Mouse (Mus musculus) limb, embryonic 12.5 days (tissue): ENCODE results near the gene Six1. TPM values are rescaled to one million over a fixed set of nuclear protein-coding genes. Genes with fewer than 3 reads are reported as not detected.
"Not testable (repeated sequence)": the region's sequence is repeated elsewhere in the genome, so short reads cannot be mapped to it uniquely, and the experiment has no call there.

Source experiments
- ATAC-seq: fragments of 200-750 bp; cut with Nextera tagmentation; 2 replicates; pipeline ENCODE4 v1.8.0; 2017; ENCODE audit warnings: low read depth, moderate TSS enrichment; ENCODE audit not compliant: insufficient number of reproducible peaks, insufficient read depth, low FRiP score, low TSS enrichment
- H3K27ac ChIP-seq: fragments of 300-500 bp; sonication (generic); 2 replicates; pipeline ENCODE4 v1.5.1; 2016; ENCODE audit warnings: mild to moderate bottlenecking, moderate library complexity
- H3K27me3 ChIP-seq: fragments of 300-500 bp; sonication (generic); 2 replicates; pipeline ENCODE4 v1.6.1; 2016; ENCODE audit warnings: mild to moderate bottlenecking, moderate library complexity
- H3K36me3 ChIP-seq: fragments of 300-500 bp; sonication (generic); 2 replicates; pipeline ENCODE4 v1.6.1; 2016; ENCODE audit warnings: mild to moderate bottlenecking, moderate library complexity
- H3K4me1 ChIP-seq: fragments of 300-500 bp; sonication (generic); replicated peaks from 2 replicates; pipeline ENCODE4 v1.6.1; 2016
- H3K4me2 ChIP-seq: fragments of 300-500 bp; sonication (generic); 2 replicates; pipeline ENCODE4 v1.6.1; 2016; ENCODE audit warnings: mild to moderate bottlenecking, moderate library complexity
- H3K4me3 ChIP-seq: fragments of 300-500 bp; sonication (generic); replicated peaks from 2 replicates; pipeline ENCODE4 v1.5.1; 2016; ENCODE audit warnings: mild to moderate bottlenecking
- H3K9ac ChIP-seq: fragments of 300-500 bp; sonication (generic); replicated peaks from 2 replicates; pipeline ENCODE4 v1.6.1; 2016; ENCODE audit warnings: mild to moderate bottlenecking, moderate library complexity
- H3K9me3 ChIP-seq: fragments of 300-500 bp; sonication (generic); 2 replicates; pipeline ENCODE4 v1.6.1; 2016; ENCODE audit warnings: mild to moderate bottlenecking, moderate library complexity
- WGBS: fragments of 180-500 bp; shearing (Covaris S2); methylation state at CpG from one replicate; pipeline ENCODE4 v1.1.7; 2016; 5-methylcytosine and 5-hydroxymethylcytosine counted together
- polyA plus RNA-seq: library from polyadenylated mRNA; unstranded; fragments of >200 nt; fragmentation: Nextera tagmentation; extraction: Ambion mirVana; gene quantifications from 2 replicates; pipeline ENCODE4 v1.2.1, GENCODE M21; 2016

Six1 gene
- 60.3 and 72.1 TPM in 2 replicates for polyA plus RNA-seq

DNA sequence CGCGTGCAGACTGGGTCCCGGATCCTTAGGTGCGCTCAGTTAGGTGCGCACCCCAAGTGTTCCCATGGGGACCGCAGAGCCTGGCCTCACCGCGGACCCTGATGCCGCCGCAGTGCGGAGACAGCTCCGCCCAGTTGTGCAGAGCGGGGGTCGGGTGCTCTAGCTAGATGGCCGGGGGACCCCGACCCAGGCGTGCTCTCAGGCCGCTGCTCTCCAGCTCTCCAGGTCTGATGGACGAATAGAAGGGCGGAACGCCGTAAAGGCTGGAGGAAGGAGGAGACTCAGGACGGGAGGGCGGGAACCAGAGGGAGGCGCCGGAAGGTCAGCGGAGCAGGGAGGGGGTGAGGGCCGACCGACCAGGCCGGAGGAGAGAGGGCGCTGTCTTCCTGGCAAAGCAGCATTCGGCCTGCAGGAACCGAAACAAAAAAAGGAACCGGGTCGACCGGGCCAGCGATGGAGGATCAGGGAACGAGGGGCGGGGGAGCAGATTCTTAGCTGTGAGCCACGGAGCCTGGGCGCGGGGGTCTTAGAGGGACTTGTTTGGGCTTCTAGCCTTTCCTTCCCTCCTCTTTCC, at the start of gene Six1:
TSS of gene Six1 (minus strand) at position 220 of the 574 bp plus-strand sequence.
- Histone ChIP-seq H3K4me2 (peak within 1 kb of the TSS; percentile 71), H3K27ac (peak within 1 kb of the TSS; percentile 84), H3K27me3 (peaks cover 46% of the 10 kb centered on the region), H3K9me3 (no peaks in the 10 kb centered on the region), H3K36me3 (no peaks in the 10 kb centered on the region), H3K9ac (peak within 1 kb of the TSS; percentile 58), H3K4me3 (peak within 1 kb of the TSS; percentile 50), H3K4me1 (peaks cover 53% of the 10 kb centered on the region)
- under 1% methylated on average over 42 of the region's 42 CpGs for WGBS
- ATAC-seq, result peak; percentile 73

DNA sequence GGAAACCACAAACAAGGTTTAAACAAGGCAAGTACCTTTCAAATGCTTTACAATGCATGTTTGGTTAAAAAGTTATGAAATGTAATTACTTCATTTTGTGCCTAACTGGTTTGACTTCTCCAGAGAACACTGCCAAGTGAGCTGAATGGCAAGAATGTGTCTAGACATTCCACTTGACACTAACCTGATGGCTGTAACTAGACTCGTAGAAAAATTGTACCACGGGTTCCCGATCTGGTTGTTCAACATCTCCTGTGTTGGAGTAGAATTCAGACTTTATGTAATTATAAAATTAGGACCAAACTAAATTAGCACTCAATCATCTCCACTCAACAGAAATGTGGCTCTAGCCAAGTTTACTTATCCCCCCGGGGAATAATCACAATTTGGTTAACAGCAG, 44.9 kb upstream of the Six1 start:
- no peak overlapping the region for H3K9ac ChIP-seq
- peaks cover 40% of the 10 kb centered on the region for H3K36me3 ChIP-seq
- no peak overlapping the region for H3K4me3 ChIP-seq
- H3K9me3 ChIP-seq, result peaks cover 6% of the 10 kb centered on the region; the same call in 1 of the 2 replicates
- H3K27me3 ChIP-seq, result no peaks in the 10 kb centered on the region
- no peak for ATAC-seq
- WGBS, result 82% methylated on average over 4 of the region's 4 CpGs
- no peak overlapping the region for H3K27ac ChIP-seq
- no peaks in the 10 kb centered on the region for H3K4me1 ChIP-seq
- H3K4me2 ChIP-seq, result no peak overlapping the region

DNA sequence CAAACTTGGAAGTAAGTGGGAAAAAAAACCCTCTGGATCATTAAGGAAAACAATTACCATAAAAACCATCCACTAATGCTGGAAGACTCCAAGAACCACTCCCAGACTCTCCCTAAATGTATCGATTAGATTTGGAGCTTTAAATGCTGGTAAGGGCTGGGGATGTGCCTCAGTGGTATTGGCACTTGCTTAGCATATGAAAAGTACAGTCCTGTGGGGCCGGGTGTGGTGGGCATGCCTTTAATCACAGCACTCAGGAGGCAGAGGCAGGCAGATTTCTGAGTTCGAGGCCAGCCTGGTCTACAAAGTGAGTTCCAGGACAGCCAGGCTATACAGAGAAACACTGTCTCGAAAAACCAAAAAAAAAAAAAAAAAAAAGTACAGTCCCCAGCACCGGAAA, 42.5 kb upstream of the Six1 start:
- not testable (repeated sequence) for H3K4me1 ChIP-seq, H3K27me3 ChIP-seq, H3K9me3 ChIP-seq, H3K4me3 ChIP-seq, ATAC-seq, H3K9ac ChIP-seq, H3K27ac ChIP-seq, H3K4me2 ChIP-seq
- peaks cover 18% of the 10 kb centered on the region for H3K36me3 ChIP-seq
- 88% methylated on average over 5 of the region's 5 CpGs for WGBS

DNA sequence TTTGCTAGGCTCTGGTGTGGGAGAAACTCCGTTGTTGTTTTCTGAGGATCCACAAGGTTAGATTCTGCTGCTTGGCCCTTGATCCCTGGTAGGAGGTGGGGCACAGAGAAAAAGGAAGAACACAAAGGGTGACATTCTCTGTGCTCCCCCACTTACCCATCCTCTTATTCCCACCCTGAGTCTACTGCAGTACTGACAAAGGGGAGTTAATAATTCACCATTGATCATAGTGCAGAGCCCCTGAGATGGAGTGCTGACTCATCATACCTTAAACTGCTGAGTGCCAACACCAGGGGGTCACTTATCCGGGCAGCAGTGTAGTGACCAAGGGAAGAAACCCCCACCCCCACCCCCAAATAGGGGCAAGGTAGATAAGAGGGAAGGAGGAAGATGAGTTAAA, 40.9 kb upstream of the Six1 start:
- H3K36me3 ChIP-seq, result 0 out of 2 replicates have a peak, but pooled peaks cover 5% of the 10 kb centered on the region
- WGBS, result 58% methylated on average over 2 of the region's 2 CpGs

DNA sequence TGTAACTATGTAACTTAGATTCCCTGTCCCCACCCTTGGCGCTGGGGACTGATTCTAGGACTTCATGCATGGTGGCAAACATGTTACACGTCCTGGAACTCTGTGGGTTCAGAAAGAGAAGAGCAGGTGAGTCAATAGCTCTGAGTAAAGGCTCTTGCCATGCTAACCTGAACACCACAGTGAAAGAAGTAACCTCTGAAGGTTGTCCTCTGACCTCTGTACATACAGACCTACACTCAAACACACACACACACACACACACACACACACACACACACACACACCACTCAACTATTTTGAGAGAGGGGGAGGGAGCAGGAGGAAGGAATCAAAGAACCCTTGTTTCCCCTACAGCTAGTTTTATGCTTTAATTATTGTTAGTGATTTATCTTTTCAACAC, 40.5 kb upstream of the Six1 start:
- Histone ChIP-seq H3K36me3 (0 out of 2 replicates have a peak, but pooled peaks cover 5% of the 10 kb centered on the region), H3K4me3 (no peak overlapping the region), H3K27ac (no peak overlapping the region), H3K9me3 (no peaks in the 10 kb centered on the region), H3K9ac (no peak overlapping the region), H3K4me1 (no peaks in the 10 kb centered on the region), H3K4me2 (no peak overlapping the region), H3K27me3 (no peaks in the 10 kb centered on the region)
- ATAC-seq, result no peak
- 82% methylated on average over 2 of the region's 2 CpGs for WGBS

More for the DNA sequence above, 40.9 kb upstream of the Six1 start:
- Histone ChIP-seq H3K9me3 (no peaks in the 10 kb centered on the region), H3K4me3 (no peak overlapping the region), H3K4me2 (no peak overlapping the region), H3K27ac (no peak overlapping the region), H3K4me1 (no peaks in the 10 kb centered on the region), H3K27me3 (no peaks in the 10 kb centered on the region), H3K9ac (no peak overlapping the region)
- ATAC-seq, result no peak

DNA sequence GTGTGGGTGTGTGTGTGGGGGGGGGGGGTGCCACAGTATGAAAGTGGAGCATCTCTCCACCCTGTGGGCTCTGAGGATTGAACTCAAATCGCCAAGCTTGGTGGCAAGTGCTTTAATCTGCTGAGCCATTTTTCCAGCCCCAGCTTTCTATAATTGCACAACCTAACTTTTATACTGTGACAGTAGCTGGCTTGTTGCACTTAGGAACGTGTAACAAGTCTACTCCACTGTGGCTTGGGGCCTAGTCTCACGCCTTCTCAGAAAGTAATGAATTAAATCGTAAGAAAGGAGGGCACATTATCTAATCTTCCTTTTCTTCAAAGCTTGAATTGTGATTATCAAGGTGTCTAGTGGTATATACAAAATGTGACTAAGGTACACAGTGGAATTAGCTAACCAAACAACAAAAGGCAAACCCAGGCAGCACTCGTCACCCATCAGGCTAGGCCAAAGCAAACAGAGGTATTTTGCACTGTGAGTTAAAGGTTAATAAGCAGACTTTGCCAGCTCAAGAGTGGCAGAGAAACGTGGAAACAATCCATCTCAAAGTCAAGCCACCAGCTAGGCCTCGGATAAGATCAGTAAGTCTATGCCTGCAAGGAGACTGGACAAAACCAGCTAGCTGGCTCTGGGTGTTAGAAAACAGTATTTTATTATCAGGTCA, 37.1 kb upstream of the Six1 start:
- no peaks in the 10 kb centered on the region; the same call in 1 of the 2 replicates for H3K4me1 ChIP-seq
- no peaks in the 10 kb centered on the region for H3K27me3 ChIP-seq
- no peak overlapping the region for H3K4me2 ChIP-seq
- H3K36me3 ChIP-seq, result no peaks in the 10 kb centered on the region
- no peaks in the 10 kb centered on the region for H3K9me3 ChIP-seq
- no peak overlapping the region for H3K9ac ChIP-seq
- 75% methylated on average over 7 of the region's 7 CpGs for WGBS
- no peak for ATAC-seq
- H3K4me3 ChIP-seq, result no peak overlapping the region
- H3K27ac ChIP-seq, result no peak overlapping the region

DNA sequence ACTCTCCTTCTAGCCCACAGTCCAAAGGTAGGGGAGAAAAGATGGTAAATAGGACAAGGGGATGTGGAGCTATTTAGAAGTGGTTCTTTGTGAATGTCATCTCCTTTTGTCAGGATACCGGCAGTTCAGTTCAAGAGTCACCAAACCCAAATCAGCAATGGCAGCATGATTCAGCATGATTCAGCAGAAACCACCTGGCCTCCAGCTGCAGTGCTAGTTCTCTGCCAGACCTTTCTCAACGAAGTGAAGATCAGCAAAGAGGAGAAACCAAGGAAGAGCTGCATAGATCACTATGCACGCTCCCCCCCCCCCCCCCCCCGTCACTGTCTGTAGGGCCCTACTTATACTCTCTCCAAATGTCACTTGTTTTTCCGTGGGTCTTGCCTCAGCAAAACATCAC, 35.2 kb upstream of the Six1 start:
- ATAC-seq, result no peak
- WGBS, result 63% methylated on average over 5 of the region's 5 CpGs
- Histone ChIP-seq H3K9me3 (no peaks in the 10 kb centered on the region), H3K4me2 (no peak overlapping the region), H3K4me3 (no peak overlapping the region), H3K9ac (no peak overlapping the region), H3K4me1 (no peaks in the 10 kb centered on the region; the same call in 1 of the 2 replicates), H3K27ac (no peak overlapping the region), H3K27me3 (no peaks in the 10 kb centered on the region), H3K36me3 (no peaks in the 10 kb centered on the region)

DNA sequence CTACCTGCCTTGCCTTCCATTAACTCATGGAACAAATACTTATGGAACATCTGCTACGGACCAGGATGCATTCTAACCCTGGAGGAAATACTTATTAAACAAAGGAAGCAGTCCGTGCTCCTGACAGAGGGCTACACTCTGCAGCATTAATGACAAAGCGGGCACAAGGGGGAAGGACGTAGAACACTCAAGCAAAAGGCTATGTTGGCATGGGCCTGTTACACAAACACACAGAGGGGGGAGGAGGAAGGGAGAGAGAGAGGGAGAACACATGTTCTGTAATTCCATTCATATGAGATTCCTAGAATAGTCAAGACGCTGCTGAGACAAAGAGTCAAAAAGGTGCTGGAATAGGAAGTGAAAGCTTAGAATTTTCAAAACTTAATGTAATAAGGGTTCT, 34.8 kb upstream of the Six1 start:
- Histone ChIP-seq H3K4me3 (no peak overlapping the region), H3K9ac (no peak overlapping the region), H3K27ac (no peak overlapping the region), H3K4me1 (no peaks in the 10 kb centered on the region; the same call in 1 of the 2 replicates), H3K27me3 (no peaks in the 10 kb centered on the region), H3K4me2 (no peak overlapping the region), H3K9me3 (no peaks in the 10 kb centered on the region), H3K36me3 (no peaks in the 10 kb centered on the region)
- no peak for ATAC-seq
- 71% methylated on average over 5 of the region's 5 CpGs for WGBS

DNA sequence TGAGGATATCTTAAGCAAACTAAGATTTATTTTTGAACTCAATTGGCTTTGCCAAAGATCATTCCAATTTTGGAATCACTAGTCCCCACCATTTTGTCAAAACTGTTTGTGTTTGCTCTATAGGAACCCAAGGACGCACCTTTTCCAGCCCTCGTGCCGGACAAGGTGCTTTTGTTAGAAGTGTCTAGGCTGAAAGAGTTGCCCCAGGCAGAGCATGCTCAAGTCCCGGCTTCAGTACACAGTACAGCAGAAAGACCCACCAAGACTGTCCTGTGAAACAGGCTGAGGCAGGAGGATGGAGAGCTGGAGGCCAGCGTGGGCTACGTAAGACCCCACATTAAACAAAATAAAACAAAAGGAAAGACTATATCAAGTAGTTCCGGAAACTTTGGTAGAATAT, 33.4 kb upstream of the Six1 start:
- Histone ChIP-seq H3K36me3 (no peaks in the 10 kb centered on the region), H3K4me2 (no peak overlapping the region), H3K4me3 (no peak overlapping the region), H3K9me3 (no peaks in the 10 kb centered on the region), H3K9ac (no peak overlapping the region), H3K27me3 (no peaks in the 10 kb centered on the region), H3K27ac (no peak overlapping the region), H3K4me1 (no peaks in the 10 kb centered on the region; the same call in 1 of the 2 replicates)
- 77% methylated on average over 7 of the region's 7 CpGs for WGBS
- ATAC-seq, result no peak

DNA sequence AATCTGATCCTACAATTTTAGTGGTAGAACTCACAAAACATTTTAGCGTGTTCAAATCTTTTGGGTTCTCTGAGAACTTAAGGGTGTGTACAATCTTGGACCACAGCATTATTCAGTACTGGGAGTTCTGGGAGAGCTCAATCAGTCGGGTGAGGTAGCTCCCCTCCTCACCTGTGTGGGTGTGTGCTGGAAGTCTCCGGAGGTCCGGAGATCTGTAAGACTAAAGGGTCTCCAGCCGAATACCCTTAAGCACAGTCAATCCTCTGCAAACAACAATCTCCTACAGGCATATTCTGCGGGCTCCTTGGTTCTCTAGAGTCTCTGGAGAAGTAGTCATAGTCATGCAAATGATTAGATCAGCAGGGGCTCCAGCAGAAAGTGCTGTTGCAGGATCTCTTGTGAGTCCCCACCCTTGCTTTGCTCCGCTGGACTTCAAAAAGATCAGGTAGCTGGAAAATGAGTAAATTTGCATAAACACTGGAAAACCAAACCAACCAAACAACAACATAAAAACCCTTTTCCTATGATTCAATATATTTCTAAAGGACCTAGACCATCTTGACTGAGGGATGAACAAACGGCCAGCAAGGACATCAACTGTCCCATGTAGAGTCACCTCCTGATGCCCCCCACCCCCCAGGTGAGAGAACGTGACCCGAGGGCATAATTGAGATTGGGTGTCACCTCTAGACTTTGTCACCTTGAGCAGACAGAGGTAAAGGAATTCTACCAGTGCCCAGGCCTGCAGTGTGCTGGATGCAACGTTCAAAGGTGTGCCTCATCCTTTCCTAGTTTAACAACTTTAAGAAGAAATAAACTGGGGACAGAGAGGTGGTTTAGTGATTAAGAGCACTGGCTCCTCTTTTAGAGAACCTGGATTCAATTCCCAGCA, 32.3 kb upstream of the Six1 start:
- Histone ChIP-seq H3K27me3 (no peaks in the 10 kb centered on the region), H3K9ac (no peak overlapping the region), H3K4me2 (no peak overlapping the region), H3K9me3 (no peaks in the 10 kb centered on the region), H3K27ac (no peak overlapping the region), H3K4me3 (no peak overlapping the region), H3K4me1 (no peaks in the 10 kb centered on the region; the same call in 1 of the 2 replicates), H3K36me3 (no peaks in the 10 kb centered on the region)
- no peak for ATAC-seq
- 30% methylated on average over 11 of the region's 11 CpGs for WGBS

DNA sequence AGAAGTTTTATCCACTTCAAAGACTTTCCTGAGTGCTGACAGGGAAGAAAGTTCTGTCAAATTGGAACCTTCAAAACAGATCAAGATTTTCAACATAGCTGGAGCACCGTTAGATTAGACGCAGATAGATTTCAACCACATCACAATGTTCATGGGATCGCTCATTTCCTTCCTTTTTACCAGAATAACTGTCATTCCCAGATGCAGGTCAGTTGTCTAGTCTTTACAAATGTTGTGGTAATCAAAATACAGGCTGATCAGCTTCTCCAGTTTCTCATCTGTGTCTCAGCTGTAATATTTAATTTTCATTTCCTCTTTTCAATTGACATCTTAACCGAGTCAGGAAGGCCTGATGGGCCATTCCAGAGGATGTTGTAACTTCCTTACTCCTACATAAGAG, 30.1 kb upstream of the Six1 start:
- H3K36me3 ChIP-seq, result no peaks in the 10 kb centered on the region
- 81% methylated on average over 4 of the region's 4 CpGs for WGBS
- H3K9ac ChIP-seq, result no peak overlapping the region
- no peak overlapping the region for H3K27ac ChIP-seq
- no peak overlapping the region for H3K4me3 ChIP-seq
- no peak overlapping the region for H3K4me2 ChIP-seq
- no peaks in the 10 kb centered on the region for H3K27me3 ChIP-seq
- no peaks in the 10 kb centered on the region for H3K9me3 ChIP-seq
- no peaks in the 10 kb centered on the region; the same call in 1 of the 2 replicates for H3K4me1 ChIP-seq
- ATAC-seq, result no peak
